Mouse (Mus musculus): Measurements from ENCODE around the gene Psg29.

Psg29 gene

DNA sequence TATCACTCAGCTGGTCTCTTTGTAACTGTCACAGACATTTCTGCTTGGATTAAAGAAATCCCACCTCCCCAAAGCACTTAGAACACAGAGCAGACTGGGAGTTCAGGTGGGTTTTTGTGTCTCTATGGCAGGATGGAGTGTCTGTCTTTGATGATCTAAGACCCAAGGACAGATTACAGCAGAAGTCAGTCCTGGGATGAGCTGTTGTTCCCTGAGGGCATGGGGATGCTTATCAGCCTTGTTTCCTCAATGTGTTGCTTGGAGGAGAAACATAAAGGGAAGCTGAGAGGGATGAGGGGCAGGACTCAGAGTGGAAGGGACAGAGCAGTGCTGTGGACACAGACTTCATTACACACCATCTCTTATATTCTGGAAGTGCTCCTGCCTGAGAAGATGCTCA is at the start of gene Psg29:
Gene Psg29, plus strand, starts transcription at position 301 of the 400 bp plus-strand sequence.
- no peak for DNase-seq (ENCODE audit: low spot score)

DNA sequence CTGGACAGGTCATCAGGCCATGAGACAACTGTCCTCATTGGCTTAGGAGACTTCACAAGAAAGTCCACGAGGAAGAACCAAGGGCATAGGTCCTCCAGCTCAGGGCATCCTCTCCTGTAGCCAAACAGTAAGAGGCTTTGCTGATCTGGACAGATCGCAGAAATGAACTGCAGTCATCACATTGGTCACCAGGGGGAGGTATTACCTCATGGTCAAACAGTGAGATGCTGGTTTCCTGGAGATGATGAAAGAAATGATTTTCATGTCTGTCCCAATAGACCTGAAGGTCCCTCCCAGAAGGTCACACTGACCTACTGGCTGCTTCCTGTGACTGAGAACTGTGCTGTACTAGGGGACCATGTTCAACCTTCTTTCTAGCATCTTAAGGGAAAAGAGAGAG is 47.6 kb upstream of the Psg29 start:
- DNase-seq (ENCODE audit: low spot score) = no peak

DNA sequence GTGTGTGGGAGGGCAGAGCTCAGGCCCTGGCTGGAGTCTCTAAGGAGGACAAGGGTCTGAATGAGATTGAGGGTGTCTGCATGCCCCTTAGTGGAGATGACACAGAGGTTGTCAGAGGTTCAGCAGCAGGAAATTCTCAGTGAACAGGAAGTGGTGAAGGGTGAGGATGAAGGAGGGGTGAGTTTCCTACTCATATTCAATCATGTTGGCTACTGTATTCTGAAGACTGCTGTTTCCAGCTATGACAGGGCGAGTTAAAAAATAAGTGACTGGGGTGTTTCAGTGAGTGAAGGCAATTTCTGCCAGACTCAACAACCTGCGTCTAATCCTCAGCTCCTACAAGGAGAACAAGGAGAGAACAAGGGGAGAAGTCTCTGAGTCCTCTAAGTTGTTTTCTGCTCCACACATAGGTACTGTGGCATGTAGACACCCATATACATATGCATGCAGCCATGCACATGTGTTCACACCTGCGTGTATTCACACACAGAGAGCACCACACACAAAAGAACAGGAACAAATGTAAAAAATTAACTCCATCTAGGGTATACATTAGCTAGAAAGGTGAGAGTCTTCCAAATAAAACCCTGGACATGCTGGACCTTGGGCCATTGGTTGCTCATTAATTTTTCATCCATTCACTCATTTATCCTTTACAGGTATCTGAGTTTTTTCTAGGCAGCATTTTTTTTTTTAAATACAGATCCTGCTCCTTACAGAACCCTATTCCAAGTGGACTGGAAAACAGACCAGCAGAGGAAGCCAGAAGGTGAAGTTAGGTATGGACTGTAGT is 46.2 kb upstream of the Psg29 start:
- no peak for DNase-seq (ENCODE audit: low spot score)

DNA sequence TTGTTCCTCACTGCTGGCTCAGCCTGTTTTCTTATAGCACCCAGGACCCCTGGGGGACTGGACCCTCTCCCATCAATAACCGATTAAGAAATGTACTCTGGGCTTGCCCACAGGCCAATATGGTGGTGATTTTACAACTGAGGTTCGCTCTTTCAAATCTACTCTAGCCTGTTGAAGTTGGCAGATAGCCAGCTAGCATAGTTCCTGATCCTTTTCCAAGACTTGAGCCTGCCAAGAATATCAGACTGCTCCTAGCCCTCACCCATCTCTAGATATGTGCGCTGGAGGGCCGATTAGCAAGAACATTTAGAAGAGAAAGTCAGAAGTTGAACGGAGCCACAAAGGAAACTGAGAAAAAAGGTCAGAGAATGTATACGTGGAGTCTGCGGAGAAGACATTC is 44.3 kb upstream of the Psg29 start:
- DNase-seq (ENCODE audit: low spot score) = no peak

DNA sequence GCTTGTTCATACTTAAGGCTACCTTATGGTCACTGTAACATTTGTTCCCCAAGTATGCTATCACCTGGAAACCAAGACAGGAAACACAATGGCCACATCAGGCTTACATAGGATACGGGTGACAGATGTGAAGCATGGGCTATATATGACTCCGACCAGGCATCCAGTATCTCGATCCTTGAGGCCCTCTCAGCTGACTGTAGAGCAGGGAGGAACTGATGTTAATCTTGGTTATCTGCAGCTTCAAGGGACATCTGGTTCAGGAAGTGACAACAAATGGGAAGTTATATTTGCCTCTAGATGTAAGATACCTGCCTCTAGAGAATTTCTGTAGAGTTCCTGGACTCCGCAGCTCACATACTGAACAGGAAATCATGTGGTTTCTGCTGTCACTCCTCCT is 31.4 kb upstream of the Psg29 start:
- DNase-seq (ENCODE audit: low spot score) = no peak

DNA sequence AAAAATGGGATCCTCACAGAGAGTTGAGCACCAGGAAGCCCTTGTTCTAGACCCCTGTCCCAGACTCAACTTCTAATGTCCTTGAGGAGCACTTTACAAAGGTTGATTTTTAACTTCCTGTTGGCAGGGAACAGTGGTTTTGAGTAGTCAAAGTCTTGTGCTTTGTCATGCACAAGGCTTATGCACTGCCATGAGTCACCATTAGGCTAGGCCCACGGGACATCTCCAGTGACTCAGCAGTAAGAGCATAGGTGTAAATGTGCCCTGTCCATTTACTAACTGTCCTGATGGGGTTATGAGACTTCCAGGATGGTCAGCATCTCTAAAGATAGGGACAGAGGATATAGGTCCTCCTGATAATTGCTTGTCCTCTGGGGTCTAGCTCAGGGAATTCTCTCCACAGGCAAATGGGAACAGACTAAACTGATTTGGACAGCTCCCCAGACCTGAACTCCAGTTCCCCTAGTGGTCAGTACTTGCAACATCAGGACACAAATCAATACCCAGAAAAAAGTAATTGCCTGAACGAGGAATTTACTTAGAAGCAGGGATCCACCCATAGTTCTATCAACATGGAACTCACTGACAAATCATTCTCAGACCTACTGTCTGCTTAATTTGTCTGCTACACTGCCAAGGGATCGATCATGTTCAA is 2.4 kb downstream of the Psg29 start:
- no peak for DNase-seq (ENCODE audit: low spot score)
